Mouse (Mus musculus) midbrain, postnatal 0 days (tissue): Measurements from ENCODE around the gene Dcbld2. TPM values are rescaled to one million over a fixed set of nuclear protein-coding genes. Genes with fewer than 3 reads are reported as not detected.
A peak's percentile ranks its signal among the peaks of the same experiment; 100 is the strongest.

Source experiments
- ATAC-seq: fragments of 200-750 bp; cut with Nextera tagmentation; 2 replicates; pipeline ENCODE4 v1.8.0; 2017; ENCODE audit warnings: moderate number of reproducible peaks, mild to moderate bottlenecking, moderate TSS enrichment, moderate library complexity; ENCODE audit not compliant: low FRiP score
- DNase-seq: peaks from one replicate; pipeline ENCODE4 v3.0.0-alpha.2; 2015; ENCODE audit warnings: low spot score
- H3K27ac ChIP-seq: fragments of 300-500 bp; sonication (generic); 2 replicates; pipeline ENCODE4 v1.5.1; 2014; ENCODE audit warnings: low read depth, mild to moderate bottlenecking, low read length, mixed read lengths
- H3K27me3 ChIP-seq: fragments of 300-500 bp; sonication (generic); 2 replicates; pipeline ENCODE4 v1.6.1; 2014; ENCODE audit warnings: low read length, control low read depth, mixed read lengths; ENCODE audit not compliant: insufficient read depth
- H3K36me3 ChIP-seq: fragments of 300-500 bp; sonication (generic); 2 replicates; pipeline ENCODE4 v1.6.1; 2014; ENCODE audit warnings: low read length, control low read depth, mixed read lengths; ENCODE audit not compliant: insufficient read depth
- H3K4me1 ChIP-seq: fragments of 300-500 bp; sonication (generic); 2 replicates; pipeline ENCODE4 v1.6.1; 2014; ENCODE audit warnings: mild to moderate bottlenecking, control low read depth, antibody characterized with exemption, low read length, mixed read lengths; ENCODE audit not compliant: insufficient read depth
- H3K4me2 ChIP-seq: fragments of 300-500 bp; sonication (generic); 2 replicates; pipeline ENCODE4 v1.6.1; 2014; ENCODE audit warnings: low read depth, mild to moderate bottlenecking, low read length, mixed read lengths; ENCODE audit not compliant: poor library complexity, severe bottlenecking
- H3K4me3 ChIP-seq: fragments of 300-500 bp; sonication (generic); 2 replicates; pipeline ENCODE4 v1.5.1; 2014; ENCODE audit warnings: low read depth, mild to moderate bottlenecking, low read length, moderate library complexity
- H3K9ac ChIP-seq: fragments of 300-500 bp; sonication (generic); replicated peaks from 2 replicates; pipeline ENCODE4 v1.6.1; 2014; ENCODE audit warnings: mild to moderate bottlenecking, low read length, moderate library complexity, mixed read lengths; ENCODE audit not compliant: poor library complexity, severe bottlenecking
- H3K9me3 ChIP-seq: fragments of 300-500 bp; sonication (generic); 2 replicates; pipeline ENCODE4 v1.6.1; 2016; ENCODE audit warnings: low read length, control low read depth
- CTCF ChIP-seq: IDR thresholded peaks from 2 replicates; pipeline ENCODE4 v1.5.1; 2016; ENCODE audit warnings: antibody characterized with exemption, mild to moderate bottlenecking
- WGBS: fragments of 180-500 bp; shearing (Covaris S2); extraction: QIAGEN DNeasy Blood & Tissue Kit; methylation state at CpG from one replicate; pipeline ENCODE4 v1.1.7; 2014; 5-methylcytosine and 5-hydroxymethylcytosine counted together
- polyA plus RNA-seq: library from polyadenylated mRNA; unstranded; fragments of >200 nt; fragmentation: Nextera tagmentation; extraction: Ambion mirVana; gene quantifications from 2 replicates; pipeline ENCODE4 v1.2.1, GENCODE M21; 2015
- total RNA-seq: library from RNA; depleted of rRNA; stranded (reverse); fragments of >200 nt; gene quantifications from 2 replicates; pipeline ENCODE4 v1.2.3, GENCODE M21; 2014; rRNA removed

Dcbld2 gene
- 34.2 and 38.0 TPM in 2 replicates for total RNA-seq
- 3.1 and 3.7 TPM in 2 replicates for polyA plus RNA-seq

DNA sequence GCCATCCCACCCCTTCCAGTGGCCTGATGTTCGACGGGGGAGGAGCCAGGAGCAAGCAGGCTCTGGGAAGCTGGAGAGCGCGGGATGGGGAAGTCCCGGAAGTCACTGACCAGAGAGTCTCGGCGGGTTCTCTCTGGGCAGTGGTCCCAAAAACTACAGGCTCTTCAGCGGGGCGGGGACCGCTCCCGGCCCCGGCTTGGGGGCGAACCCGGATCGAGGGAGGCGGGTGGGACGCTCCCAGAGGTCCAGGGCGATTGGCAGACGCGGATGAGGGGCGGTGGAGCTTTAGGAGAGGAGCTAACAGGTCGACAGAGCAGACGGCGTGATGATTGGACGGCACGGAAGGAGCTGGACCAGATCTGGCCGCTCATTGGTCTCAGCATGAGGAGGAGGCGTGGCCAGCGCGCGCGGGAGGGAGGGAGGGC, at the start of gene Dcbld2:
Gene Dcbld2 (plus strand): TSS at position 382 of the 425 bp plus-strand sequence.
- H3K4me3 ChIP-seq: peak within 1 kb of the TSS; percentile 95
- no peaks in the 10 kb centered on the region for H3K27me3 ChIP-seq
- H3K9me3 ChIP-seq: no peaks in the 10 kb centered on the region
- 0% methylated on average over 28 of the region's 32 CpGs for WGBS
- ATAC-seq (peak; percentile 100), DNase-seq (peak; percentile 99)
- H3K27ac ChIP-seq: peak within 1 kb of the TSS; percentile 80
- H3K36me3 ChIP-seq: no peaks in the 10 kb centered on the region
- H3K4me1 ChIP-seq: no peaks in the 10 kb centered on the region
- H3K4me2 ChIP-seq: peak within 1 kb of the TSS; percentile 83
- peak within 1 kb of the TSS; percentile 81 for H3K9ac ChIP-seq
- no peak for TF ChIP-seq CTCF

DNA sequence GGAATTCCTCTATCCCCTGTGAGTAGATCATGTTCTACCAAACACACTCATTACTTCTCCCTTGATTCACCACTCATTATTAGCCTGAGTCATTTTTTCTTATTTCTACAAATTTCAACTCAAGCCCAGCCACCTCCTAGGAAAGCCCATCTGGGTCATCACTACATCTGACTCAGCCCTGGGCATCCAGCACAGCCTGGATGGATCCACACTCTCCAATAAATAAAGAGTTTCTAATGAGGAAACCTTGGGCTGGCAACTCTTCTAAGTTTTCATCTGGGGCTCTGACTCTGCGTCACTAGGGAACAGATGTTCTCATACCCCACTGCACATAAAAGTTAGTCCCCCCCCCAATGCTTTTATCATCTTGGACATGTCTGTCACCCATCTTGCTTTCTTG, 31.1 kb upstream of the Dcbld2 start:
- Histone ChIP-seq H3K4me2 (no peak overlapping the region), H3K27me3 (no peaks in the 10 kb centered on the region), H3K4me3 (no peak overlapping the region), H3K9ac (no peak overlapping the region), H3K27ac (no peak overlapping the region), H3K36me3 (no peaks in the 10 kb centered on the region), H3K9me3 (no peaks in the 10 kb centered on the region), H3K4me1 (no peaks in the 10 kb centered on the region)
- WGBS: 67% methylated on average over 1 of the region's 1 CpGs
- ATAC-seq: no peak
- no peak for TF ChIP-seq CTCF
- DNase-seq: no peak

DNA sequence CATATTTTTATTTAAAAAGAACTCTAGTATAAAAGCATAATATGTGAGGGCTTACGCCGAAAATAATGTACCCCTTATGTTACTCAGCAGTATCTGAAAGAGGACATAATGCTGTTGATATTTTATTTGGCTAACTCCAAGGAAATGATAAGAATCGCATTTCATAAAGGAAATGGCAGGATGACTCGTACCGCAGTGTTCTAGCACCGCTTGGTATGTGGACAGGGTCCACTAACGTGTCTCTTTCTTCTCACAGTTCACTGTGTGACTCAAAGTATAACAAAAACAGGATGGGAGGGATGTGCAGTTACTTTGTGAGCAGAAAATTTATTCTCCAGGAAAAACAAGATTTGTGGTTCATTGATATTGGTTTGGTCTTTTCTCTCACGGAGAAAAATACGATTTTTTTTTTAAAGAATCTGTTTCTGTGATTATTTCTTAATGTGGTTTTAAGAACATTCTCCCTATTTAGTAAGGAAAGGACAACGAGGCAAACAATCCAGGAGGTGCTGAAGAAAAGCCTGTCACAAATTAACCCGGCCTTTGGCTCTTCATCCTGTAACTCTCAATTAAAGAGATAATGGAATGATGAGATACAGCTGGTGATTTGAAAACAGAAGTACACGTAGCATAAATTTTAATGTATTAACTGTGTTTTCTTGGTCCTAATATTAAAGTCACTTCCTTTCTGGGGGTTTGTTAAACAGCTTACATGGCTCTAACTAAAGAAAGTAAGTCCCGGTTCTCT, 30.3 kb upstream of the Dcbld2 start:
- 76% methylated on average over 13 of the region's 13 CpGs for WGBS
- no peaks in the 10 kb centered on the region for H3K27me3 ChIP-seq
- no peak for ATAC-seq
- no peaks in the 10 kb centered on the region for H3K36me3 ChIP-seq
- no peak overlapping the region for H3K4me3 ChIP-seq
- no peaks in the 10 kb centered on the region for H3K4me1 ChIP-seq
- no peak overlapping the region for H3K4me2 ChIP-seq
- no peaks in the 10 kb centered on the region for H3K9me3 ChIP-seq
- H3K27ac ChIP-seq: no peak overlapping the region
- no peak overlapping the region for H3K9ac ChIP-seq
- no peak for TF ChIP-seq CTCF
- DNase-seq: no peak

DNA sequence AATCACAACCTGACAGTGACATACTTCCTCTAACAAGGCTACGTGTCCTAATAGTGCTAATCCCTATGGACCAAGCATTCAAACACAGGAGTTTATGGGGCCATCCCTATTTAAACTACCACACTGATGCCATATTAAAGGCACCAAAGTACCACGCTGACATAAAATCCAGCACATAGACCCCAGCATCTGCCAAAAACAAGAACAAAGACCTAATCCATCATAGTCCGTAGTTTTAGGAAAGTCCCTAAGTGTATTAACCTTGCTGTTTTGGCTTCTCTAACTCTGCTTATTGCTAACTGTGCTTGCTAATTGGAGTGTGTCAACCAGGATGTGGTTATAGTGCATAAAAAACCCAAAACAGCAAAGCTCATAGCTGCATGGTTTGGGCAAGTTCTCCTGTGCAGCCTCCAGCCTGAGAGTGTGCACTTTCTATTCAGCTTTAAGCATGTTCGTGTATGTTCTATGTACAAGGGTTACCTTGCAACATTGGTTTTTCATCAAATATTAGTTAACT, 21.9 kb upstream of the Dcbld2 start:
- ATAC-seq: no peak

DNA sequence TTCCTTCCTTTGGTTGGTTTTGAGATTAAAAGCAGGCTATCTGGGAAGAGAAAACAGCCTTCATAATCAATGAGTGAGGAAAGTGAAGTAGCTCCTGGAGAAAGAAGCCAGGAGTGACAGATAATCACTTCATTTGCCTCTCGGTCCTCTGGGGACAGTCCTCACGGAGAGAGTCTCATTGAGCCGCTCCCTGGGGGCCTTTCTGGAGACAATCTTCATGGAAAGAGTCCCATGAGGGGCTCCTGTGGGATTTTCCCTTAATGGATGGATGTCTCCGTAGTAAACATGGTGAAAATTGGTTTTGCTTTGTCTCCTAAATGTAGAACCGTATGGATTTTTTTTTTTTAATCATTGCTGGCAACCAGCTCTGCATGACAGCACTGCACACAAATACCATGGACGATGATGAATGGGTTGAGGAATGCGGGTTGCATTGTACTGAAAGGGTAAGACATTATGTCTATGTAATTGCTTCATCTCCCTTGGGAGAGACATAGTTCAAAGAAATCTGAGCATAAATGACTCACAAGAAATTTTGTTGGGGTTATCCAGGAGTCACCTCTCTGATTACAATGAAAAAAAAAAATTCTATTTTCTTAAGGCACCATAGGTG, 19.0 kb upstream of the Dcbld2 start:
- no peak for TF ChIP-seq CTCF
- no peaks in the 10 kb centered on the region for H3K9me3 ChIP-seq
- no peak overlapping the region for H3K4me3 ChIP-seq
- no peaks in the 10 kb centered on the region for H3K4me1 ChIP-seq
- DNase-seq (peak; percentile 56), ATAC-seq (no peak)
- 14% methylated on average over 7 of the region's 7 CpGs for WGBS
- H3K36me3 ChIP-seq: no peaks in the 10 kb centered on the region
- H3K27ac ChIP-seq: no peak overlapping the region
- H3K4me2 ChIP-seq: no peak overlapping the region
- H3K27me3 ChIP-seq: no peaks in the 10 kb centered on the region
- no peak overlapping the region for H3K9ac ChIP-seq

More for the DNA sequence above, 21.9 kb upstream of the Dcbld2 start:
- Histone ChIP-seq H3K4me3 (no peak overlapping the region), H3K4me1 (no peaks in the 10 kb centered on the region), H3K9ac (no peak overlapping the region), H3K4me2 (no peak overlapping the region), H3K9me3 (no peaks in the 10 kb centered on the region), H3K27me3 (no peaks in the 10 kb centered on the region), H3K27ac (no peak overlapping the region), H3K36me3 (no peaks in the 10 kb centered on the region)
- WGBS: 92% methylated on average over 4 of the region's 4 CpGs
- no peak for TF ChIP-seq CTCF
- DNase-seq: no peak

DNA sequence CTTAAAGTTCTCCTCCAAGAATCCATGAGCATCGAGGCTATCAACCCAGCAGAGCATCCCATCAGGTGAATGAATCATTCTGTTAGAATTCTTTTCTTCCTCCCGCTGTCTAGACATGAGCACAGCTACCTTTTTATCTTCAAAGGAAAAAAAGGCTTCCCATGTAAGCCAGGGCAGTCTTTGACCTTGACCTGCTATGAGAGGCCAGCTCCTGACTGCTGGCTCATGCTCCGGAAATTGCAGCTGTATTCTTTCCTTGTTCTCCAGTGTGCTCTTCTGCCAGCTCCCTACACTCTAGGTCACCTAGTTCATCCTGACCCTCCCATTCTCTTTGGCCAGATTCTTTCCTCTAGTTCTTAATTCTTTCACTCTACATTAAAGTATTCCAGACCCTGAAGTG, 15.2 kb upstream of the Dcbld2 start:
- WGBS: 86% methylated on average over 3 of the region's 3 CpGs
- no peak for TF ChIP-seq CTCF
- Histone ChIP-seq H3K4me2 (no peak overlapping the region), H3K4me1 (no peaks in the 10 kb centered on the region), H3K27me3 (no peaks in the 10 kb centered on the region), H3K9ac (no peak overlapping the region), H3K9me3 (no peaks in the 10 kb centered on the region), H3K4me3 (no peak overlapping the region), H3K27ac (no peak overlapping the region), H3K36me3 (no peaks in the 10 kb centered on the region)
- ATAC-seq (no peak), DNase-seq (no peak)
